Mouse (Mus musculus): ENCODE data around the gene Mrps11. TPM values are rescaled to one million over a fixed set of nuclear protein-coding genes. Genes with fewer than 3 reads are reported as not detected.

Gene Mrps11
- polyA plus RNA-seq, 2 experiments, result 70.7 to 84.4 TPM

DNA sequence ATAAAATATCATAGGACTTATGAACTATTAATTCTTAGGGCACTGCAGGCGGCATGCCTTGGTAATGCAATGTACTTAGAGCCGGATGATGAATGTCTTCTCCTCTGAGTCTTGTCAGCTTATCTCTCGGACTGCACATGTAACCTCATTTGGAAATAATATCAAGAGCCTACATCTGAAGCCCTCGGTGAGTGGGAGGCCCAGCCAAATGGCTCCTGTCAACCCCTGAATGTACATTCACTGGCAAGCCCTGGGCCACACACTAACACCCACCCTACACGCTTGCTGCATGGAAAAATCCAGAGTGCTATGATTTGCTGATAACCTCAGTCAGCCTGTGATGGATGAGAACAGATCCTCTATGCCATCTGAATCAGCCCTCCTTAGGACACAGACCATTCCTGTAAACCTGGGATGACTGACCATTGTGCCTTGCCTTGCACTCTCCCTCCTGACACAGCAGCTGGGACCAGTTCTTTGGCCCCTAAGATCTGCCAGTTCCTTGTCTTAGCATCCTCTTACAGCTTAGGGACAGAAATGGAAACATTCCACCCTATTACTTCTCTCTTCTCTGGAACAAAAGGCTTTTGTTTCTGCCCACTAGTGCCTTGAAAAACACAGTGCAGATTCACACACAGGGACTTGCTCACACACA is 39.1 kb upstream of the Mrps11 start:
- ATAC-seq (ENCODE audit: low FRiP score, low read depth) (no peak), DNase-seq (ENCODE audit: low spot score) (no peak)
- H3K9ac ChIP-seq (ENCODE audit: low read depth, low read length, severe bottlenecking), result no peak overlapping the region
- WGBS, result 76% methylated on average over 5 of the region's 5 CpGs
- no peak overlapping the region for H3K4me3 ChIP-seq (replicated peaks; ENCODE audit: low read length)
- no peak overlapping the region for H3K27ac ChIP-seq (replicated peaks; ENCODE audit: low read depth, low read length)
- TF ChIP-seq POLR2A (IDR thresholded peaks at IDR 0.05; ENCODE audit: borderline replicate concordance, extremely low read depth, insufficient read depth, insufficient read length), result no peak
- H3K36me3 ChIP-seq (ENCODE audit: control insufficient read depth, insufficient read depth, low read length), result no peaks in the 10 kb centered on the region
- no peaks in the 10 kb centered on the region for H3K9me3 ChIP-seq (ENCODE audit: control insufficient read depth, low read length)
- no peaks in the 10 kb centered on the region for H3K4me1 ChIP-seq (ENCODE audit: control insufficient read depth, insufficient read depth, low read length)
- H3K4me2 ChIP-seq (replicated peaks; ENCODE audit: low read depth, low read length, severe bottlenecking), result no peak overlapping the region
- no peaks in the 10 kb centered on the region for H3K27me3 ChIP-seq (ENCODE audit: control insufficient read depth, insufficient read depth, low read length)

DNA sequence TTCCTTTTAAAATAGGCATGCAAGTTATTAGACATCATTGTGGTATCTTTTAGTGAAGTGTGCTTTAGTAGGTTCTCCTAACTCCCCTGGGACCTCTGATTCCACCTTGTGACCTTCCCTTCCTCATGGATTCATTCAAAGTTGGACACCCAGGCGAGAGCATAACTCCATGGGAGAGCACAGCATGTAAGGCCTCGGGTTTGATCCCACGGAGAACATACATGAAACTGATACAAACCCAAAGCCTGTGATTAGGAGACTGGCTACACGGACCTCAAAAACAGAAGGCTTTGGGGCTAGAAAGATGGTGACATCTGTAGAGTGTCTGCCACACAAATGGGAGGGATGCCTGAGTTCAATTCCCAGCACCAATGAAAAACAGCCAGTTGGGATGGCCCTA is 30.0 kb upstream of the Mrps11 start:
- ATAC-seq (ENCODE audit: low FRiP score, low read depth) (no peak), DNase-seq (ENCODE audit: low spot score) (no peak)
- Histone ChIP-seq H3K9me3 (ENCODE audit: control insufficient read depth, low read length) (no peaks in the 10 kb centered on the region), H3K4me1 (ENCODE audit: control insufficient read depth, insufficient read depth, low read length) (no peaks in the 10 kb centered on the region), H3K27me3 (ENCODE audit: control insufficient read depth, insufficient read depth, low read length) (no peaks in the 10 kb centered on the region), H3K27ac (replicated peaks; ENCODE audit: low read depth, low read length) (no peak overlapping the region), H3K4me2 (replicated peaks; ENCODE audit: low read depth, low read length, severe bottlenecking) (no peak overlapping the region), H3K9ac (ENCODE audit: low read depth, low read length, severe bottlenecking) (no peak overlapping the region), H3K36me3 (ENCODE audit: control insufficient read depth, insufficient read depth, low read length) (no peaks in the 10 kb centered on the region), H3K4me3 (replicated peaks; ENCODE audit: low read length) (no peak overlapping the region)
- TF ChIP-seq POLR2A (IDR thresholded peaks at IDR 0.05; ENCODE audit: borderline replicate concordance, extremely low read depth, insufficient read depth, insufficient read length), result no peak
- 93% methylated on average over 4 of the region's 4 CpGs for WGBS

DNA sequence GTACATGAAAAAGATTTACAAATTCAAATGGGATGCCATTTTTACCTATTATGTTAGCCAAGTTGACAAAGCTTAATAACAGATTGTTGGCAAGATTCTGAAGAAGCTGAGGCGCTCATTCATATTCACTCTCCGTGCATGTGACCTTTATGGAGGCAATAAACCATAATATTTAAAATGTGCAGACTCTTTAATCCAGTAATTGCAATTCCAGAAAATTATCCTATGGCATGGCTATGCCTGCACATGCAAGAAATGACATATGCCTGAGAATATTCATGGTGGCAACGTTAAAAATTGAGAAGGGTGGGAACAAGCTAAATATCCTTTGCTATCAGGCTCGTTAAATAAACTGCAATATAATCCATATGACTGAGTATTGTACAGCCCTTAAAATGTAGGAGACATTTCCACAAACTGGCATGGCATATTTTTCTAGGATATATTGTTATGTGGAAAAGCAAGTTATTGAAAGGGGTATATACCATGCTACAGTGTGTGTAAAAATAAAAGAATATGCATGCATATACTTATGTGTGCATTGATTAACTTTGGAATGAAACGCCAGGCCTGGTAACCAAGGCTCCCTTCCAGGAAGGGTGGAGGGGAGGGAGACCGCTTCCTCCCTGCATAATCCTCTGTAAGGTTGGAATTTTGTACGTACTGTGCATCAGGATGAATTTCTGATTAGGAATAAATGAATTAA is 29.0 kb upstream of the Mrps11 start:
- WGBS, result 72% methylated on average over 7 of the region's 7 CpGs
- no peak for TF ChIP-seq POLR2A (IDR thresholded peaks at IDR 0.05; ENCODE audit: borderline replicate concordance, extremely low read depth, insufficient read depth, insufficient read length)
- ATAC-seq (ENCODE audit: low FRiP score, low read depth), result no peak
- no peak overlapping the region for H3K27ac ChIP-seq (replicated peaks; ENCODE audit: low read depth, low read length)
- H3K36me3 ChIP-seq (ENCODE audit: control insufficient read depth, insufficient read depth, low read length), result no peaks in the 10 kb centered on the region
- DNase-seq (ENCODE audit: low spot score), result no peak
- no peaks in the 10 kb centered on the region for H3K4me1 ChIP-seq (ENCODE audit: control insufficient read depth, insufficient read depth, low read length)
- no peaks in the 10 kb centered on the region for H3K27me3 ChIP-seq (ENCODE audit: control insufficient read depth, insufficient read depth, low read length)
- H3K4me3 ChIP-seq (replicated peaks; ENCODE audit: low read length), result no peak overlapping the region
- H3K4me2 ChIP-seq (replicated peaks; ENCODE audit: low read depth, low read length, severe bottlenecking), result no peak overlapping the region
- no peak overlapping the region for H3K9ac ChIP-seq (ENCODE audit: low read depth, low read length, severe bottlenecking)
- H3K9me3 ChIP-seq (ENCODE audit: control insufficient read depth, low read length), result no peaks in the 10 kb centered on the region

DNA sequence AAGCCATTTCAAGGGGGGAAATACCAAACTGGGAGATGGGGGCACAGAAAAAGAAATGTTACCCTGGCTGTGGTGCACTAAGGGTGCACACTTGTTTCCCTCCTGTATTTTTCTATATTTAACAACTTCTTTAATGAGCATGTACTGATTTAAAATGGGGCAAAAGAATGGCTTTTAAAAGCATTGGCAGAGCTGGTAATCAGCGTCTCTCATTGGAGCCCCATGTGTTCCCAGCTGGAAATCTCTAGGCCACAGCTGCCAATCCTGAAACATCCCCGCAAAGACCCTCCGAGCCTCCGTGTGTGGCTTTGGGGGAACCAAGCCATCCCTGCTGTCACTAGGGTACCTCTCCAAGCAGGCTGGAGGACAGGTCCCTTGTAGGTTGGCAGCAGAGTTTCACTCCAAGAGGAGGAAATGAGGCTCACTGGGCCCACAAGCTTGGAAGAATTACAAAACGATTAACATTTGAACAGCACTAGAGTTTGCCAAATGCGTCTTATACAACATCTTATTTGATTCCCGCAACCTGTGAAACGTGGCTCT is 28.4 kb upstream of the Mrps11 start:
- no peak overlapping the region for H3K4me3 ChIP-seq (replicated peaks; ENCODE audit: low read length)
- no peak overlapping the region for H3K27ac ChIP-seq (replicated peaks; ENCODE audit: low read depth, low read length)
- 57% methylated on average over 8 of the region's 8 CpGs for WGBS
- no peak overlapping the region for H3K9ac ChIP-seq (ENCODE audit: low read depth, low read length, severe bottlenecking)
- no peaks in the 10 kb centered on the region for H3K36me3 ChIP-seq (ENCODE audit: control insufficient read depth, insufficient read depth, low read length)
- H3K27me3 ChIP-seq (ENCODE audit: control insufficient read depth, insufficient read depth, low read length), result no peaks in the 10 kb centered on the region
- ATAC-seq (ENCODE audit: low FRiP score, low read depth), result no peak
- no peak for TF ChIP-seq POLR2A (IDR thresholded peaks at IDR 0.05; ENCODE audit: borderline replicate concordance, extremely low read depth, insufficient read depth, insufficient read length)
- H3K4me1 ChIP-seq (ENCODE audit: control insufficient read depth, insufficient read depth, low read length), result no peaks in the 10 kb centered on the region
- H3K9me3 ChIP-seq (ENCODE audit: control insufficient read depth, low read length), result no peaks in the 10 kb centered on the region
- H3K4me2 ChIP-seq (replicated peaks; ENCODE audit: low read depth, low read length, severe bottlenecking), result no peak overlapping the region
- no peak for DNase-seq (ENCODE audit: low spot score)

DNA sequence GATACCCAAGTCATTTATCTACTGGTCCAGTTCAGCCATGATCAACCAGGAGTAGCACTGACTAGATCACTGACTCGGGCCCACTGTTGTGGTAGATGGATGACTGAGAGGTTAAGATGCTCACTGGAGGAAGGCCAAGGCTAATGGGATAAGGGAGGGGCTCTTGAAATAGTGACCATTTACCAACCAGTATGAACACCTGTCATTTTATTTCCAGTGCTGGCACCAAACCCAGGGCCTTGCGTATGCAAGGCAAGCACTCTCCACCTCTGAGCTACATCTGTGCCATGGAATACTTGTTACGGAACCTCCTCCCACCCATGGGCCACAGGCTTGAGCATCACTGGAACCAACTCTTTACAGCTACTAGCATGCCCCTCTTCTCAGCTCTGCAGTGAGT is 19.1 kb upstream of the Mrps11 start:
- Histone ChIP-seq H3K4me3 (replicated peaks; ENCODE audit: low read length) (no peak overlapping the region), H3K9ac (ENCODE audit: low read depth, low read length, severe bottlenecking) (no peak overlapping the region), H3K27me3 (ENCODE audit: control insufficient read depth, insufficient read depth, low read length) (no peaks in the 10 kb centered on the region), H3K4me2 (replicated peaks; ENCODE audit: low read depth, low read length, severe bottlenecking) (no peak overlapping the region), H3K27ac (replicated peaks; ENCODE audit: low read depth, low read length) (no peak overlapping the region), H3K9me3 (ENCODE audit: control insufficient read depth, low read length) (no peaks in the 10 kb centered on the region), H3K36me3 (ENCODE audit: control insufficient read depth, insufficient read depth, low read length) (no peaks in the 10 kb centered on the region), H3K4me1 (ENCODE audit: control insufficient read depth, insufficient read depth, low read length) (no peaks in the 10 kb centered on the region)
- 95% methylated on average over 3 of the region's 3 CpGs for WGBS
- no peak for DNase-seq (ENCODE audit: low spot score)
- no peak for TF ChIP-seq POLR2A (IDR thresholded peaks at IDR 0.05; ENCODE audit: borderline replicate concordance, extremely low read depth, insufficient read depth, insufficient read length)
- ATAC-seq (ENCODE audit: low FRiP score, low read depth), result no peak

All from limb, embryonic 14.5 days (tissue).